Mouse (Mus musculus): Measurements from ENCODE around the gene Vmn2r22.
"Not testable (repeated sequence)": the region's sequence is repeated elsewhere in the genome, so short reads cannot be mapped to it uniquely, and the experiment has no call there.

Gene Vmn2r22

DNA sequence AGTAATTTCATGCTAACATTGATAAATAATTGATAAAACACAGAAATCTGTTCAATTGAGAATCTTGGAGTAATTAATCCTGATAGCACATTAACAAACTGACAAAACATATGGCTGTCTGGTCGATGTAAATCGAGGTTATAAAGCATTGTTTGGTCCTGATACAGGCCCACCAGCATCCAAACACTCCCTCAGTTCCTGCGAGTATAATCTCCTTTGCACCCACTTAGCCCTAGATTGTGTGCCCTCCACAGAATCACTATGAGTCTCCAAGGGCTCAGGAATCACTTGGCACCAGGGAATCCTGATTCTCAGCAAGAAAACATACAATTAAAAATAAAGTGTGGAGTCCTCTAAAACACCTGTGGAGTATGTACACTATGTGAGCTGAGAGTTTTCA lies at the start of gene Vmn2r22:
Gene Vmn2r22, minus strand, starts transcription at position 101 of the 400 bp plus-strand sequence.
- not testable (repeated sequence) for DNase-seq

DNA sequence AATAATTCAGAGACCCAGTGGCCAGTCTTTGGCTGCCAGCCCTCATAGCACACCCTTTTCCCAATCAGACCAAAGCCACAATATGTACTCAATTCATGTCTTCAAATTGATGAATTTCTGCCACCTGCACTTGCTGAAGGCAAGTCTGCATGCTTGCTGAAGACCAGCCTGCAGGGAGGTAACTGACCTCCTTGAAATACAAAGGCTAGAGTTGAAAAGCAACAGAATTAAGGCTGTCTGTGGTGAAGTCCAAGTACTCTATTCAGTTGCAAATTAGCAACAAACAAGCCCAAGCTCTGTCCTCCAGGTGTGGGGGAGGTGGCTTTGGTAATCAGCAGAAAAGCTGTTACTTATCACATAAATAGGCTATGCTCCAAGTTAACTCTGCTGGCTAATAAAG lies 46.7 kb upstream of the Vmn2r22 start:
- no peak for DNase-seq

DNA sequence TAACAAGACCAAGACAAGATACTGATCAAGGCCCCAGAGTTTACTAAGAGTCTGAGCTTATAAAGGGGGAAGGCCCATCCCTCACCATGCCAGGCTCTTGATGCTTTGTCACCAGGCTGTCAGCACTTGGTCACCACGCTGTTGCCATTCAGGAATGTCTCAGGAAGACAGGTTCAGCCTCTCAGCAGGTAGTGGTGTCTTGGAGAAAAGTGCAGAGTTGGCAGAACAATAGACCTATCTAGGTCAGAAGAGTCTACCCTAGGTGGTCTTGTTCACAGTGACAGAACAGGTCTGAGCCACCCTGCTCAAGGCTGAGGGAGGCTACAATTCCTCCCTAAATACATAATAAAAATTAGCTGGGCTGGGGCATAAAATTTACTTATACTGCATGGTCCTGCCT lies 46.1 kb upstream of the Vmn2r22 start:
- DNase-seq: not testable (repeated sequence)

DNA sequence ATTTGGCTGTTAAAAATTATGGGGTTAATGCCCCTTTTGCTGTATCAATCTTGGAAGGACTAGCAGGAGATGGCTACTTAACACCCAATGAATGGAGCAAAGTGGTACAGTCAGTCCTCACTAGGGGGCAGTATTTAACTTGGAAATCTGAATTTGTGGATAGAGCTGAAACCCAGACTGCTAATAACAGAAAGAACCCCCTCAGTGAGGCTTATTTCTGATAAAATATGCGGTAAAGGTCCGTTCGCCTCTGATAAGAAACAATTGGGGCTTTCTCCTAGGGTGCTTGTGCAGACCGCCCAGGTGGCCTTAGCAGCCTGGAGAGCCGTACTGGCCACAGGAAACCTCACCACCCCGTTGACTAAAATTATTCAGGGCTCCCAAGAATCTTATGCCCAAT lies 6.5 kb upstream of the Vmn2r22 start:
- DNase-seq: no peak

DNA sequence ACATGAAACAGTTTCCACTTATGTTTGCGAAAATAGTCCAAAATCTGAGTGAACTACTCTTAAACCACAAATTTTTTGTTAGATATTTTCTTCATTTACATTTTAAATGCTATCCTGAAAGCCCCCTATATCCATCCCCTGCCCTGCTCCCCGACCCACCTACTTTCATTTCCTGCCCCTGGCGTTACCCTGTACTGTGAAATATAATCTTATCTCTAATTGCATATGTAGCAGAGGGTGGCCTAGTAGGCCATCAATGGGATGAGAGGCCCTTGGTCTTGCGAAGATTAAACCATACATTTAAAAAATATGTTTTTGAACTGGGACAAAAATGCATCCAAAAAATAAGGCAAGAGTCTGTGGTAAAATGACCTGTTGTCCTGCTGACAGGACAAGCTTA lies 11.1 kb downstream of the Vmn2r22 start:
- DNase-seq: not testable (repeated sequence)

DNA sequence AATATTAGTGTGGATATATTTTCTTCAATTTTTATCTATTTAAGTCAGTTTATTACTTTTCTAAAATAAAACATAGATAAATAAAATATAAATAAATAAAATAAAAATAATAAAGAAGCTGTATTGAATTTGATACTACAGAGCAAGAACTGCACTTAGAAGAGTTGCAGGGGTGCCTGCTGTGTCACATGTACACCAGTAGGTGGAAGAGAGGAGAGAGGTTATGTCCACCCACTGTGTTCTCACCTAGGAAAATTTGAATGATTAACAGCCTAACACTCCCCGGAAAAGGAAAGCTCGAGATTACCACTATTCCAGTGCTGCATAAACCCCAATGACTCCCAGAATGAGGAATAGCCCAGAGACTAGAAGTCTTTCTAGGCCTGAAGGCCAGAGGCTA lies 26.7 kb downstream of the Vmn2r22 start:
- DNase-seq: not testable (repeated sequence)

DNA sequence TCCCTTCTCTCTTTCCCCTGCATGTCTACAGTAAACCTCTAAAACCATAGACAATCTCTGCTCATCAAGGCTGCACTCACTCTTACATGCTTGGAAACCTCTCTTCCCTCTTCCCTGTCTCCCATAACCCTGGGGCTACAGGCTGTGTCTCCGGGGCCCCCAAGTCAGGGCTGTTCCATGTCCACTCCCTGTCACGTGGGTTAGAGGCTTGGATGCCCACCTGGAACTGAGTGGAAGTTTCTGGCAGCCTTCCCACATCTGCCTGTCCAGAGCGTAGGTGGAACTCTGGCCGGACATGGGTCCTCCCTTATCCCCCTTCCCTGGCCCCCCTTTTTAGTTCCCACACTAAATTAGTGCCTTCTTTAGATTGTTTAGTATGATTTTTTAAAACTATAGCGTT lies 62.2 kb downstream of the Vmn2r22 start:
- DNase-seq: not testable (repeated sequence)

DNA sequence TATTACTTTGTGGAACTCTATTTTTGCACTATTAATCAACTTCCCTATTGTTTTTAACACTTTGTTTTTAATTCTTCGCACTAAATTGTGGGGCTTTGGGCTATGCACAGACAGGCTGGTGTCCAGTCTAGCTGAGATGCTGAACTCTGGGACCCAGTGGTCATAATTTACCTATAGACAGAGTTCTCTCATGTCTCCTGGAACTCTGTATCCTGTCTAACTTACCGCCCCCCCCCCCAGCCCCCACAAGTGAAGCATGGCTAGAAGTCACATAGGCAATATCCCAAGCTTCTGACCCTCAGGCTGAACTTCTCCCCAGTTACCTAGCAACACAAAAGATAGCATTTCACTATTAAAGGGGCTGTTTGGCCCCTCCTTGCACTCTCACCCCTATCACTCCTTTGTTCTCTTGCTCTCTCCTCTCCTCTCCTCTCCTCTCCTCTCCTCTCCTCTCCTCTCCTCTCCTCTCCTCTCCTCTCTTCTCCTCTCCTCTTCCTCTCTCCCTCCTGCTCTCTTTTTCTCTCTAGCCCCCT lies 62.7 kb downstream of the Vmn2r22 start:
- not testable (repeated sequence) for DNase-seq

DNA sequence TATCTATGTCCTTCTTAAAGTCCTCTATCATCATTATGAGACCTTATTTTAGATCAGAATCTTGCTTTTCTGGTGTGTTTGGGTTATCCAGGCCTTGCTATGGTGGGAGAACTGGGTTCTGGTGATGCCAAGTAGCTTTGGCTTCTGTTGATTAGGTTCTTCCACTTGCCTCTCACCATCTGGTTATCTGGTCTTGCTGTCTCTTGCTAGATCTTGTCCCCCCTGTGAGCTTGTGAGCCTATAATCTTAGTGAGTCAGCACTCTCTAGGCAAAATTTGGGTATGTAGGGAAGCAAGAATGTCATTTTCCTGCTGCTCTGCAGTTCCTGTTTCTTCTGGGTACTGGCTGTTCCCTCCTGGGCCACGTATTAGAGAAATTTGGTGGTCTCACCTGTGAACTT lies 66.5 kb downstream of the Vmn2r22 start:
- not testable (repeated sequence) for DNase-seq

DNA sequence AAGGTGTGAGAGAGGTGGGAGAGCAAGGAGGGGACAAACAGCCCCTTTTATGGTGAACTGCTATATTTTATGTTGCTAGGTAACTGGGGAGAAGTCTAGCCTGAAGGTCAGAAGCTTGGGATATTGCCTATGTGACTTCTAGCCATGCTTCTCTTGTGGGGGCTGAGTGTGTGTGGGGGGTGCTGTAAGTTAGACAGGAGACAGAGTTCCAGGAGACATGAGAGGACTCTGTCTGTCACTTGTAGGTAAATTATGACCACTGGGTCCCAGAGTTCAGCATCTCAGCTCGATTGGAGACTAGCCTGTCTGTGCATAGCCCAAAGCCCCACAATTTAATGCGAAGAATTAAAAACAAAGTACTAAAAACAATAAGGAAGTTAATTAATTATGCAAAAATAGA lies 75.8 kb downstream of the Vmn2r22 start:
- DNase-seq: not testable (repeated sequence)

All from cerebellum, postnatal 25 days (tissue).